Mouse (Mus musculus): ENCODE measurements at regions not wholly inside any gene's neighbourhood (a gene's known extent, or its start where the extent isn't known, plus 50 kb on each side); places are given as distances from the start of the nearest gene placed in this dataset.

GRCm38 (mm10) chr7:89088141-89088540 is 315.9 kb downstream of the Tmem135 start:
- Histone ChIP-seq H3K4me1 (ENCODE audit: control insufficient read depth, insufficient read depth) (no peaks in the 10 kb centered on the region), H3K36me3 (replicated peaks; ENCODE audit: control insufficient read depth, insufficient read depth, low read length) (no peaks in the 10 kb centered on the region), H3K27ac (ENCODE audit: low read depth) (no peak overlapping the region), H3K27me3 (ENCODE audit: control insufficient read depth, insufficient read depth, low read length) (no peaks in the 10 kb centered on the region), H3K9ac (replicated peaks; ENCODE audit: low read depth, low read length) (no peak overlapping the region), H3K9me3 (replicated peaks; ENCODE audit: control insufficient read depth, low read length) (no peaks in the 10 kb centered on the region), H3K4me3 (ENCODE audit: low read depth, low read length) (no peak overlapping the region), H3K4me2 (ENCODE audit: low read depth, low read length) (no peak overlapping the region)
- DNase-seq (ENCODE audit: low spot score), result no peak
- no peak for TF ChIP-seq CTCF (IDR thresholded peaks at IDR 0.05; ENCODE audit: low read depth)
- no peak for ATAC-seq (ENCODE audit: insufficient read depth, low read depth)
- WGBS, result 41% methylated on average over 1 of the region's 1 CpGs

- Histone ChIP-seq H3K27me3 (ENCODE audit: control insufficient read depth, insufficient read depth, low read length) (no peaks in the 10 kb centered on the region), H3K36me3 (replicated peaks; ENCODE audit: control insufficient read depth, insufficient read depth, low read length) (no peaks in the 10 kb centered on the region), H3K4me1 (ENCODE audit: control insufficient read depth, insufficient read depth) (no peaks in the 10 kb centered on the region), H3K4me3 (ENCODE audit: low read depth, low read length) (no peak overlapping the region), H3K4me2 (ENCODE audit: low read depth, low read length) (no peak overlapping the region), H3K9me3 (replicated peaks; ENCODE audit: control insufficient read depth, low read length) (no peaks in the 10 kb centered on the region), H3K9ac (replicated peaks; ENCODE audit: low read depth, low read length) (no peak overlapping the region), H3K27ac (ENCODE audit: low read depth) (no peak overlapping the region)
- WGBS, result 56% methylated on average over 1 of the region's 1 CpGs
- peak; percentile 77 for TF ChIP-seq CTCF (IDR thresholded peaks at IDR 0.05; ENCODE audit: low read depth)
- TF ChIP-seq EP300 (IDR thresholded peaks at IDR 0.05; ENCODE audit: low read depth), result no peak
- DNase-seq (ENCODE audit: low spot score), result peak; percentile 39
- ATAC-seq (ENCODE audit: insufficient read depth, low read depth), result no peak
Observed at GRCm38 (mm10) chr7:89086348-89086747, 317.7 kb downstream of the Tmem135 start.

- Histone ChIP-seq H3K27me3 (ENCODE audit: control insufficient read depth, insufficient read depth, low read length) (no peaks in the 10 kb centered on the region), H3K36me3 (replicated peaks; ENCODE audit: control insufficient read depth, insufficient read depth, low read length) (no peaks in the 10 kb centered on the region), H3K4me3 (ENCODE audit: low read depth, low read length) (no peak overlapping the region), H3K4me1 (ENCODE audit: control insufficient read depth, insufficient read depth) (no peaks in the 10 kb centered on the region), H3K9me3 (replicated peaks; ENCODE audit: control insufficient read depth, low read length) (no peaks in the 10 kb centered on the region), H3K27ac (ENCODE audit: low read depth) (no peak overlapping the region), H3K4me2 (ENCODE audit: low read depth, low read length) (no peak overlapping the region), H3K9ac (replicated peaks; ENCODE audit: low read depth, low read length) (no peak overlapping the region)
- 60% methylated on average over 7 of the region's 7 CpGs for WGBS
- DNase-seq (ENCODE audit: low spot score) (no peak), ATAC-seq (ENCODE audit: insufficient read depth, low read depth) (no peak)
- no peak for TF ChIP-seq EP300 (IDR thresholded peaks at IDR 0.05; ENCODE audit: low read depth)
- TF ChIP-seq CTCF (IDR thresholded peaks at IDR 0.05; ENCODE audit: low read depth), result no peak
Observed at GRCm38 (mm10) chr7:89073939-89074690, 329.9 kb downstream of the Tmem135 start.

- no peak for DNase-seq (ENCODE audit: low spot score)
- Histone ChIP-seq H3K36me3 (replicated peaks; ENCODE audit: control insufficient read depth, insufficient read depth, low read length) (no peaks in the 10 kb centered on the region), H3K4me1 (ENCODE audit: control insufficient read depth, insufficient read depth) (no peaks in the 10 kb centered on the region), H3K27me3 (ENCODE audit: control insufficient read depth, insufficient read depth, low read length) (no peaks in the 10 kb centered on the region), H3K4me2 (ENCODE audit: low read depth, low read length) (no peak overlapping the region), H3K9ac (replicated peaks; ENCODE audit: low read depth, low read length) (no peak overlapping the region), H3K9me3 (replicated peaks; ENCODE audit: control insufficient read depth, low read length) (no peaks in the 10 kb centered on the region), H3K27ac (ENCODE audit: low read depth) (no peak overlapping the region), H3K4me3 (ENCODE audit: low read depth, low read length) (no peak overlapping the region)
- TF ChIP-seq EP300 (IDR thresholded peaks at IDR 0.05; ENCODE audit: low read depth) (no peak), CTCF (IDR thresholded peaks at IDR 0.05; ENCODE audit: low read depth) (no peak)
- no peak for ATAC-seq (ENCODE audit: insufficient read depth, low read depth)
Observed at GRCm38 (mm10) chr7:89070030-89070429, 334.0 kb downstream of the Tmem135 start.

- no peaks in the 10 kb centered on the region for H3K4me1 ChIP-seq (ENCODE audit: control insufficient read depth, insufficient read depth)
- H3K9ac ChIP-seq (replicated peaks; ENCODE audit: low read depth, low read length), result no peak overlapping the region
- no peak for DNase-seq (ENCODE audit: low spot score)
- H3K27me3 ChIP-seq (ENCODE audit: control insufficient read depth, insufficient read depth, low read length), result no peaks in the 10 kb centered on the region
- no peak overlapping the region for H3K4me2 ChIP-seq (ENCODE audit: low read depth, low read length)
- no peak overlapping the region for H3K4me3 ChIP-seq (ENCODE audit: low read depth, low read length)
- 75% methylated on average over 3 of the region's 3 CpGs for WGBS
- H3K36me3 ChIP-seq (replicated peaks; ENCODE audit: control insufficient read depth, insufficient read depth, low read length), result no peaks in the 10 kb centered on the region
- TF ChIP-seq CTCF (IDR thresholded peaks at IDR 0.05; ENCODE audit: low read depth), result no peak
- no peak for TF ChIP-seq EP300 (IDR thresholded peaks at IDR 0.05; ENCODE audit: low read depth)
- no peak for ATAC-seq (ENCODE audit: insufficient read depth, low read depth)
- no peaks in the 10 kb centered on the region for H3K9me3 ChIP-seq (replicated peaks; ENCODE audit: control insufficient read depth, low read length)
- no peak overlapping the region for H3K27ac ChIP-seq (ENCODE audit: low read depth)
Observed at GRCm38 (mm10) chr7:89064462-89064861, 339.6 kb downstream of the Tmem135 start.

- ATAC-seq (ENCODE audit: insufficient read depth, low read depth) (no peak), DNase-seq (ENCODE audit: low spot score) (no peak)
- Histone ChIP-seq H3K4me3 (ENCODE audit: low read depth, low read length) (no peak overlapping the region), H3K27me3 (ENCODE audit: control insufficient read depth, insufficient read depth, low read length) (no peaks in the 10 kb centered on the region), H3K4me2 (ENCODE audit: low read depth, low read length) (no peak overlapping the region), H3K27ac (ENCODE audit: low read depth) (no peak overlapping the region), H3K9ac (replicated peaks; ENCODE audit: low read depth, low read length) (no peak overlapping the region), H3K36me3 (replicated peaks; ENCODE audit: control insufficient read depth, insufficient read depth, low read length) (no peaks in the 10 kb centered on the region), H3K9me3 (replicated peaks; ENCODE audit: control insufficient read depth, low read length) (no peaks in the 10 kb centered on the region), H3K4me1 (ENCODE audit: control insufficient read depth, insufficient read depth) (no peaks in the 10 kb centered on the region)
- no peak for TF ChIP-seq CTCF (IDR thresholded peaks at IDR 0.05; ENCODE audit: low read depth)
- no peak for TF ChIP-seq EP300 (IDR thresholded peaks at IDR 0.05; ENCODE audit: low read depth)
- WGBS, result 69% methylated on average over 10 of the region's 10 CpGs
Observed at GRCm38 (mm10) chr7:89063630-89064029, 340.4 kb downstream of the Tmem135 start.
